Mouse (Mus musculus) bone marrow, adult 2 months (tissue): ENCODE measurements at regions not wholly inside any gene's neighbourhood (a gene's known extent, or its start where the extent isn't known, plus 50 kb on each side); places are given as distances from the start of the nearest gene placed in this dataset.

ENCODE experiments used
- CTCF ChIP-seq: fragments of 200-500 bp; IDR thresholded peaks from 2 replicates; pipeline ENCODE4 v1.5.1; 2011; ENCODE audit warnings: low read length, control low read depth; ENCODE audit not compliant: control insufficient read depth, insufficient read depth
- POLR2A ChIP-seq: fragments of 200-500 bp; IDR thresholded peaks from 2 replicates; pipeline ENCODE4 v1.6.1; 2011; ENCODE audit warnings: low read depth, mild to moderate bottlenecking, control low read depth, low read length, borderline replicate concordance; ENCODE audit not compliant: control insufficient read depth

- TF ChIP-seq CTCF (no peak), POLR2A (no peak)
These were observed 360.8 kb upstream of the Dynlrb2 start for GRCm38 (mm10) chr8:116143687-116144573.
